Mouse (Mus musculus): ENCODE results near the gene Sept9. TPM values are rescaled to one million over a fixed set of nuclear protein-coding genes. Genes with fewer than 3 reads are reported as not detected.
A peak's percentile ranks its signal among the peaks of the same experiment; 100 is the strongest.

Sept9 gene
- polyA plus RNA-seq, 1 experiment from 2014 or later = 265 TPM

- 29% methylated on average over 19 of the region's 19 CpGs for WGBS
- Histone ChIP-seq H3K27ac (peak overlapping the region; percentile 80), H3K4me1 (peaks cover 56% of the 10 kb centered on the region), H3K36me3 (no peaks in the 10 kb centered on the region), H3K4me3 (peak overlapping the region; percentile 43), H3K9me3 (replicated peaks) (no peaks in the 10 kb centered on the region), H3K27me3 (ENCODE audit: low read depth, poor library complexity, severe bottlenecking) (peaks cover 7% of the 10 kb centered on the region; the same call in 1 of the 2 replicates)
- DNase-seq (ENCODE audit: low spot score) = peak; percentile 66
Measured at GRCm38 (mm10) chr11:117232032-117232431, 32.6 kb downstream of the Sept9 start.

GRCm38 (mm10) chr11:117232886-117233458, 33.5 kb downstream of the Sept9 start:
- H3K4me3 ChIP-seq = peak overlapping the region; percentile 43
- peaks cover 53% of the 10 kb centered on the region for H3K4me1 ChIP-seq
- no peaks in the 10 kb centered on the region for H3K9me3 ChIP-seq (replicated peaks)
- no peak for DNase-seq (ENCODE audit: low spot score)
- WGBS = 47% methylated on average over 10 of the region's 10 CpGs
- H3K27ac ChIP-seq = peak overlapping the region; percentile 80
- H3K36me3 ChIP-seq = no peaks in the 10 kb centered on the region
- peaks cover 7% of the 10 kb centered on the region; the same call in 1 of the 2 replicates for H3K27me3 ChIP-seq (ENCODE audit: low read depth, poor library complexity, severe bottlenecking)

DNA sequence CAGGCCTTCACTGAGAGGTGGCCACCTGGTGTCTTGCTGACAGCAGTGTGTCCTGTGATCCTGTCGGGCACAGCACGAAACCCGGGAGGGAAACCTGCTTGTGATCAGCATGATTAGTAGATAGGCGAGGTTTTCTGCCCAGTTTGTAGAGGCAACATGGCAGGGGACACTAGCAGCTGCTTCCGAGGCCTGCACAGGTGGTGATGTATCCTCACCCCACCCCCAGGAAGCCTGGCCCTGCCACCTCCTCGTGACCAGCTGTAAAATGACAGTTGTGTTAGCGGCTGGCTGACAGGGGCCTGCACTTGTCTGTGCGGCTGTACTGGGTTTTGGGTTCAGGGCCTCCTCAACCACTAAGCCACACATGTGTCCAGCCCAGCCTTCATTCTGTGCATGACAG, 34.4 kb downstream of the Sept9 start:
- Histone ChIP-seq H3K4me1 (peaks cover 61% of the 10 kb centered on the region), H3K36me3 (no peaks in the 10 kb centered on the region), H3K4me3 (peak overlapping the region; percentile 43; the same call in 1 of the 2 replicates), H3K9me3 (replicated peaks) (no peaks in the 10 kb centered on the region), H3K27me3 (ENCODE audit: low read depth, poor library complexity, severe bottlenecking) (peaks cover 7% of the 10 kb centered on the region; the same call in 1 of the 2 replicates), H3K27ac (peak overlapping the region; percentile 80; the same call in 1 of the 2 replicates)
- 58% methylated on average over 8 of the region's 8 CpGs for WGBS
- no peak for DNase-seq (ENCODE audit: low spot score)

DNA sequence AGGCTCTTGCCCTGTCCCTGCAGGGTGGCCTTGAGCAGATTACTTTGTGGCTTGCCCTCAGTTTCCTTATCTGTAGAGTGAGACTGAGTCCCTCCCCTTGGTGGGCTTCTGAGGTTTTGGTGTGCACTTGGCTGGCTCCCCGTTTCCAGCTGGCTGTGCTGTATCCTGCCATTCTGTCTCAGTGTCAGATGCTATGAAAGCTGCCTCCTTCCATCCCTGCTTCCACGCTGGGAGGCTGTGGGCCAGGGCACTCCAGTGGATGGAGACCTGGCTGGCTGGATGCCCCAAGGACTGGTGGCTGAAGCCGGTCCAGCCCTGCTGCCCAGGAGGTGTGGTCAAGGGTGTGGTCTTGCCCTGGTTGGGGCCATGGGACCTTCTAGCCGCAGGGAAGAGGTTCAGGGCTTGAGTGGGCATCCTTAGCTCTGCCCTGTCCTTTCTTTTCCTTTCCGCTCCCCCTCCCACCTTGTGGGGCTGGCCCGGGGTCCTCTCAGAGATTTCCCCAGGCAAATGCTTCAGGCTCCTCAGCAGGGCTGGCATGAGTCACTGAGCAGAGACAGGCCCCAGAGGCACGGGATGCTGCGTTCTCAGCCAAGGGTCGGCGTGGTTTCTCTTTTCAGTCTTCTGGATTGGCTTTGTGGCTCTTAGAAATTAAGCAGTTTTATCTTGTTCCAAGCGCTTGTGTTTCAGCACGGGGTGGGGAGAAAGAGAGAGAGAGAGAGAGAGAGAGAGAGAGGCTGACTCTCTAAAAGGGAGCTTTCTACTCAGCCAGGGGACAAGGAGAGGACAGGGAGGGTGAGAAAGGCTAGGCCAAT, 35.8 kb downstream of the Sept9 start:
- Histone ChIP-seq H3K4me3 (peak overlapping the region; percentile 9; the same call in 1 of the 2 replicates), H3K9me3 (replicated peaks) (no peaks in the 10 kb centered on the region), H3K27me3 (ENCODE audit: low read depth, poor library complexity, severe bottlenecking) (peaks cover 7% of the 10 kb centered on the region; the same call in 1 of the 2 replicates), H3K36me3 (no peaks in the 10 kb centered on the region), H3K27ac (peak overlapping the region; percentile 15; the same call in 1 of the 2 replicates), H3K4me1 (peaks cover 66% of the 10 kb centered on the region)
- 56% methylated on average over 12 of the region's 12 CpGs for WGBS
- DNase-seq (ENCODE audit: low spot score) = no peak

DNA sequence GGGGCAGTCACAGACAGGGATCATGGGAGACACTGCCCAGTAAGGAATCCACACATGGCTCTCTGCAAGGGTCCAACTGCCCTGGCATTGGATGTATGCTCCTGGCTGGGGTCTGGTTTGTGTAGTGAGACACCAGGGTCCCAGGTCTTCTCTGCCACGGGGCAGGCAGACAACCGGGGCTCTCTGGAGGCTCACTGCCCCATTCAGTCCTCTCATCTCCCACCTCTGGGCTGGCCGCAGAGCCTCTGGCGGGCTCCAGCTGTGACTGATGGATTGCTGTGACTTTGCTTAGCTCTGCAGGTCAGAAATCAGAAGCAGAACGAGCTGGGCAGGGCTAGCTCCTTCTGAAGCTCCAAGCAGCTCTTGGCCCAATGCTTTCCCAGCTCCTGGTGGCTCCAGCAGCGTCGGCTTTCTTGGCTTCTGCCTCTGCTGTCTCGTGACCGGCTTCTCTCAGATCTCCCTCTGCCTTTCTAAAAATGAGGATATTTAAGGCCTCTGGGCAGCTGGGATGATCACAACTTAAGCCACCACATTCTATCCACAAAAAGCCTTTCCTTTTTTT, 36.5 kb downstream of the Sept9 start:
- H3K27ac ChIP-seq = 0 out of 2 replicates have a peak overlapping the region, but pooled peaks have one; percentile 7
- peak; percentile 50 for DNase-seq (ENCODE audit: low spot score)
- no peak overlapping the region for H3K4me3 ChIP-seq
- peaks cover 7% of the 10 kb centered on the region; the same call in 1 of the 2 replicates for H3K27me3 ChIP-seq (ENCODE audit: low read depth, poor library complexity, severe bottlenecking)
- 0 out of 2 replicates have a peak, but pooled peaks cover 3% of the 10 kb centered on the region for H3K36me3 ChIP-seq
- WGBS = 15% methylated on average over 9 of the region's 9 CpGs
- H3K9me3 ChIP-seq (replicated peaks) = no peaks in the 10 kb centered on the region
- peaks cover 70% of the 10 kb centered on the region for H3K4me1 ChIP-seq

GRCm38 (mm10) chr11:117238169-117238568, 38.7 kb downstream of the Sept9 start:
- H3K4me3 ChIP-seq = no peak overlapping the region
- 3% methylated on average over 4 of the region's 4 CpGs for WGBS
- peaks cover 7% of the 10 kb centered on the region; the same call in 1 of the 2 replicates for H3K27me3 ChIP-seq (ENCODE audit: low read depth, poor library complexity, severe bottlenecking)
- peaks cover 52% of the 10 kb centered on the region for H3K4me1 ChIP-seq
- peak; percentile 97 for DNase-seq (ENCODE audit: low spot score)
- H3K36me3 ChIP-seq = 0 out of 2 replicates have a peak, but pooled peaks cover 3% of the 10 kb centered on the region
- no peak overlapping the region for H3K27ac ChIP-seq
- H3K9me3 ChIP-seq (replicated peaks) = no peaks in the 10 kb centered on the region

- H3K36me3 ChIP-seq = 0 out of 2 replicates have a peak, but pooled peaks cover 3% of the 10 kb centered on the region
- no peaks in the 10 kb centered on the region for H3K9me3 ChIP-seq (replicated peaks)
- H3K4me1 ChIP-seq = peaks cover 38% of the 10 kb centered on the region
- no peak overlapping the region for H3K27ac ChIP-seq
- no peaks in the 10 kb centered on the region for H3K27me3 ChIP-seq (ENCODE audit: low read depth, poor library complexity, severe bottlenecking)
- H3K4me3 ChIP-seq = no peak overlapping the region
- WGBS = 87% methylated on average over 6 of the region's 6 CpGs
- DNase-seq (ENCODE audit: low spot score) = no peak
Measured at GRCm38 (mm10) chr11:117239617-117240016, 40.2 kb downstream of the Sept9 start.

DNA sequence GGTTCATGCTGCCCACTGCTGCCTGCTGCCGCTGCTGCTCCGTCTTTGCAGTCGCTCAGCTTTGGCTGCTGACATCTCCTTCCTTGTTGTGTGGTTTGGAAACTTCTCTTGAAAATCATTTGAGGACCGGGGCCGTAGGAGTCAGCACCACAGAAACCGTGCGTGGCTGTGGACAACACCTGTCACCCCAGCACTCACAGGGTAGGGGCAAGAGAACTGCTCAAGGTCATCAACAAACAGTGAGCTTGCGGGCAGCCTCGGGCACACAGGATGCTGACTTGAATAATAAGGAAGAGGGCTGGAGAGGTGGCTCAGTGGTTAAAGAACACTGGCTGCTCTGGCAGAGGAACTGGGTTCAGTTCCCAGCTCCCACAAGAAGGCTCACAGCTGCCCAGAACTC, 40.9 kb downstream of the Sept9 start:
- 86% methylated on average over 9 of the region's 9 CpGs for WGBS

DNA sequence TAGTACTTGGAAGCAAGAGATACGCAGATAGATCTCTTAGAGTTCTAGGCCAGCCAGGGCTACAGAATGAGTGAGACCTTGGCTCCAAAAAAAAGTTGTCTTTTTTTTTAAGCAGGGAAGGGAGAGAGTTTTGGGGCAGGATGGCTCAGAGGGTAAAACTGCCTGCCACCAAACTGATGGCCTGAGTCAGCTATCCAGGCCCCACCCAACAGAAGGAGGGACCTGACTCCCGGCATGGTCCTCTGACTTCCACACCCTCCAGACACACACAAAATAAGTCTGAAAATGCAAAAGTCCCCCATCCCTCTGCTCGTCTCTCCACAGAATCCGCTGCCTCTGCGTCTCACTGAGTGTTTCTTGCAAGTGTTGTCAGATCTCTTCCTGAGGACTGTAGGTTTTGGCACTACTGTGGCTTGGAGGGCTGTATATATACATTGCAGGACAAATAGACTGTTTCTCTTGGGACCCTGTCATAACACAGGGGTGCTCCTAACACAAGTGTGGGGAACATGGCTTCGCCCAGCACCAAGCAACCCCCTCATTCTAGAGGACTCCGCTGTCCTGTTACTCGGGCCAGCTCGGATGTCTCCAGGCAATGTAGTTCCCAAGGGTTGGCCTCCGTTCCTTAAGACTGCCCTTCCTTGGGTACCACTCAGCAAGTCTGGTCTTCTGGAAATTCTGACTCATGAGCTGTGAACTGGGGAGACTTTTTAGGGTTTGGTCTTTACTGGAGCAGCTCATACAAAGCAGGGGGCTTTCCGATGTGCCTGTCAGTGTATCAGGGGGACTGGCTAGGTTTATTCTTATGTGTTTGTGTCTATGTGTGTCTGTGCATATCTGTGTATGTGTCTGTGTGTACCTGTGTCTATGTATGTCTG, 41.6 kb downstream of the Sept9 start:
- 0 out of 2 replicates have a peak, but pooled peaks cover 3% of the 10 kb centered on the region for H3K36me3 ChIP-seq
- no peaks in the 10 kb centered on the region for H3K27me3 ChIP-seq (ENCODE audit: low read depth, poor library complexity, severe bottlenecking)
- 87% methylated on average over 11 of the region's 11 CpGs for WGBS
- H3K4me3 ChIP-seq = no peak overlapping the region
- peaks cover 34% of the 10 kb centered on the region for H3K4me1 ChIP-seq
- no peak overlapping the region for H3K27ac ChIP-seq
- no peak for DNase-seq (ENCODE audit: low spot score)
- no peaks in the 10 kb centered on the region for H3K9me3 ChIP-seq (replicated peaks)

More for the DNA sequence above, 40.9 kb downstream of the Sept9 start:
- no peaks in the 10 kb centered on the region for H3K27me3 ChIP-seq (ENCODE audit: low read depth, poor library complexity, severe bottlenecking)
- H3K4me3 ChIP-seq = no peak overlapping the region
- no peaks in the 10 kb centered on the region for H3K9me3 ChIP-seq (replicated peaks)
- no peak overlapping the region for H3K27ac ChIP-seq
- peaks cover 34% of the 10 kb centered on the region for H3K4me1 ChIP-seq
- no peak for DNase-seq (ENCODE audit: low spot score)
- 0 out of 2 replicates have a peak, but pooled peaks cover 3% of the 10 kb centered on the region for H3K36me3 ChIP-seq

DNA sequence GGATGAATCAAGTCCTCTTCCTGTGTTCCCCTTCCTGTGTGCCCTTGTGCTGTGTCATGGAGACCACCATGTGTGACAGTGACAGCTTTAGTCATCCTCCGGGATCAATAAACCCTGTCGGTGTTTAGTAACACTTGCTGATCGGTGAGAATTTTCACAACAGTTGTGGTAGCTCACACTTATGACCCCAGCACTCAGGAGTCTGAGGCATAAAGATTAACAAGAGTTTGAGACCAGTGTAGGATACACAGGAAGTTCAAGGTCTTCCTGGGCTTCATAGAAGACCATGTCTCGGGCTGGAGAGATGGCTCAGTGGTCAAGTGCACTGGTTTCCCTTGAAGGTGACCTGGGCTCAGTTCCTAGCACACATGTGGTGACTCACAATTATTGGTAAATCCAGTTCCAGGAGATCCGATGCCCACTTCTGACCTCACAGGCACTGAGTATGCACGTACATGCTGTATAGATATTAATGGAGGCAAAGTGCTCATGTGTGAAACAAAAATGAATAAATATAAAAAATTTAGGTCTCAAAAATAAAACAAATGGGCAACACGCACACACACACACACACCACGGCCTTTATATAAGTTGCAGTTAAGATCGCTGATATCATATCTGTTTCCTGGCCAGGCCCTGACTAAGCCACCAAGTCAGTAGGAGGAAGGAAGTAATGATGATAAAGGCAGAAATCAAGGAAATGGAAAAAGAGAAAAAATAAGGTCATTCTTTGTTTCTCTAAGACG, 43.1 kb downstream of the Sept9 start:
- Histone ChIP-seq H3K27me3 (ENCODE audit: low read depth, poor library complexity, severe bottlenecking) (no peaks in the 10 kb centered on the region), H3K36me3 (0 out of 2 replicates have a peak, but pooled peaks cover 3% of the 10 kb centered on the region), H3K9me3 (replicated peaks) (no peaks in the 10 kb centered on the region), H3K4me1 (peaks cover 40% of the 10 kb centered on the region), H3K27ac (no peak overlapping the region), H3K4me3 (no peak overlapping the region)
- no peak for DNase-seq (ENCODE audit: low spot score)
- WGBS = 87% methylated on average over 10 of the region's 10 CpGs

DNA sequence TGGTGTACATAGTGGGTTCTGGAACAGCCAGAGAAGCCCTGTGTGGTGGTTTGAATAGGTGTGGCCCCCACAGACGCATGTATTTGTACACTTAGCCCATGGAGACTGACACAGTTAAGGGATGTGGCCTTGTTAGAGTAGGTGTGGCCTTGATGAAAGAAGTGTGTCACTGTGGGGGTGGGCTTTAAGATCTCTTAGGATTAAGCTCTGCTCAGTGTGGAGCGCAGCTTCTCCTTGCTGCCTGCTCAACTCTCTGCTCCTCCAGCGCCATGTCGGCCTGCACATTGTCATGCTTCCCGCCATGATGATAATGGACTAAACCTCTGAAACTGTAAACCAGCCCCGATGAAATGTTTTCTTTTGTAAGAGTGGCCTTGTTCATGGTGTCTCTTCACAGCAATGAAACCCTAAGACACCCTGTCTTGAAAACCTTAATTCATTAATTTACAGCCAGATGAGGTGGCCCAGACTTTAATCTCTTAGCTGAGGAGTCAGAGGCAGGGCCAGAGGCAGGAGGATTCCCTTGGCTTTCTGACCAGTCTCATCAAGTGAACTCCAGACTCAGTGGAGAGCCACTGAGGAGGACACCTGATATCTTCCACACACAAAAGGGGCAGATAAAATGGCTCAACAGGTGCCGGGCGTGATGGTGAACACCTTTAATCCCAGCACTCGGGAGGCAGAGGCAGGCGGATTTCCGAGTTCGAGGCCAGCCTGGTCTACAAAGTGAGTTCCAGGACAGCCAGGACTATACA, 44.3 kb downstream of the Sept9 start:
- no peak overlapping the region for H3K4me3 ChIP-seq
- H3K36me3 ChIP-seq = 0 out of 2 replicates have a peak, but pooled peaks cover 3% of the 10 kb centered on the region
- peaks cover 43% of the 10 kb centered on the region for H3K4me1 ChIP-seq
- DNase-seq (ENCODE audit: low spot score) = no peak
- H3K27me3 ChIP-seq (ENCODE audit: low read depth, poor library complexity, severe bottlenecking) = no peaks in the 10 kb centered on the region
- H3K9me3 ChIP-seq (replicated peaks) = no peaks in the 10 kb centered on the region
- no peak overlapping the region for H3K27ac ChIP-seq
- WGBS = 89% methylated on average over 12 of the region's 12 CpGs
